Mouse (Mus musculus) common myeloid progenitor, adult 5-6 weeks (primary cell): ENCODE data around the gene Shmt1. TPM values are rescaled to one million over a fixed set of nuclear protein-coding genes. Genes with fewer than 3 reads are reported as not detected.

Source experiments
- ATAC-seq: replicated peaks from 2 replicates; pipeline ENCODE4 v1.8.0; 2016; ENCODE audit warnings: low read depth, mild to moderate bottlenecking, moderate TSS enrichment, inconsistent platforms; ENCODE audit not compliant: poor library complexity, severe bottlenecking
- total RNA-seq: library from RNA; stranded (forward); fragments of 200-1000, 187-1606 nt; gene quantifications from 2 replicates; pipeline ENCODE4 v1.2.3, GENCODE M21; 2017

Shmt1 gene
- total RNA-seq, 1 experiment from 2014 or later = 71.9 TPM

- ATAC-seq = no peak
Observed at GRCm38 (mm10) chr11:60800892-60801291, 10.6 kb downstream of the Shmt1 start.

- no peak for ATAC-seq
Observed at GRCm38 (mm10) chr11:60799977-60800376, 11.5 kb downstream of the Shmt1 start.

GRCm38 (mm10) chr11:60796342-60796741 is 15.2 kb downstream of the Shmt1 start:
- no peak for ATAC-seq

GRCm38 (mm10) chr11:60790472-60790871 is 21.0 kb downstream of the Shmt1 start:
- no peak for ATAC-seq

GRCm38 (mm10) chr11:60787595-60787994 is 23.9 kb downstream of the Shmt1 start:
- peak; percentile 72 for ATAC-seq

GRCm38 (mm10) chr11:60784179-60784922 is 27.2 kb downstream of the Shmt1 start:
- ATAC-seq = peak; percentile 81

GRCm38 (mm10) chr11:60779673-60780189 is 31.8 kb downstream of the Shmt1 start:
- ATAC-seq = no peak

GRCm38 (mm10) chr11:60777801-60778370 is 33.6 kb downstream of the Shmt1 start:
- no peak for ATAC-seq

- ATAC-seq = peak; percentile 89
Observed at GRCm38 (mm10) chr11:60776829-60777740, 34.4 kb downstream of the Shmt1 start, which contains the start of the genes Top3a and Smcr8. Gene Top3a, minus strand, starts transcription at chr11:60777365. Gene Smcr8, plus strand, starts transcription at chr11:60777524.

- no peak for ATAC-seq
Observed at GRCm38 (mm10) chr11:60776107-60776828, 35.2 kb downstream of the Shmt1 start.

- no peak for ATAC-seq
Observed at GRCm38 (mm10) chr11:60775578-60775977, 35.9 kb downstream of the Shmt1 start.

- ATAC-seq = peak; percentile 36; the same call in 1 of the 2 replicates
Observed at GRCm38 (mm10) chr11:60774841-60775240, 36.7 kb downstream of the Shmt1 start.

- no peak for ATAC-seq
Observed at GRCm38 (mm10) chr11:60774158-60774689, 37.3 kb downstream of the Shmt1 start.

- no peak for ATAC-seq
Observed at GRCm38 (mm10) chr11:60772161-60772560, 39.4 kb downstream of the Shmt1 start.

- ATAC-seq = no peak
Observed at GRCm38 (mm10) chr11:60770776-60771175, 40.7 kb downstream of the Shmt1 start.

GRCm38 (mm10) chr11:60769322-60769721 is 42.2 kb downstream of the Shmt1 start:
- ATAC-seq = peak; percentile 91

- no peak for ATAC-seq
Observed at GRCm38 (mm10) chr11:60766969-60767368, 44.5 kb downstream of the Shmt1 start.

- no peak for ATAC-seq
Observed at GRCm38 (mm10) chr11:60761681-60762080, 49.8 kb downstream of the Shmt1 start.

GRCm38 (mm10) chr11:60755570-60755969 is 55.9 kb downstream of the Shmt1 start:
- no peak for ATAC-seq
